Mouse (Mus musculus) c-Kit-positive CD71-positive TER-119-positive erythroid progenitor cells, embryonic 14.5 days (primary cell): ENCODE results near the gene Tjp1.

ENCODE experiments used
- DNase-seq: peaks from one replicate; pipeline ENCODE4 v3.0.0-alpha.2; 2013; ENCODE audit warnings: low spot score

Gene Tjp1

DNA sequence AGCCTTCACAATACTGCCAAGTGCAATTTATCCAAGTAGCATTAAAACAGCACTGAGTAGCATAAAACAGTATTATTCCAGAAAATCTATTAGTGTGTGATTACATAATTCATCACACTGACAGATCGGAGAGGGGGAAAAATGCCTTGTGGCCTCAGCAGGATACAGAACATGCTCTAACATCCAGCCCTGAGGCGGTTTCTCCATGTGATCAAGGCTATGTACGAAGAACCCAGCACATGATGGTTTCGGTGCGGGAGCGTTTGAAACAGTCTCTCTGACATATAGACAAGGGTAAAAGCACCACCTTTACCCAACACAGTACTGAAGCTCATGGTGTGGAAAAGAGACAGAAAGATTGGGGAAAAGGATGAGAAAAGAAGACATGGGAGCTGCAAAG, 38.4 kb downstream of the Tjp1 start:
- DNase-seq: no peak

GRCm38 (mm10) chr7:65486259-65486681, 41.3 kb downstream of the Tjp1 start:
- no peak for DNase-seq

GRCm38 (mm10) chr7:65484170-65484778, 43.3 kb downstream of the Tjp1 start:
- no peak for DNase-seq

GRCm38 (mm10) chr7:65482216-65482615, 45.4 kb downstream of the Tjp1 start:
- DNase-seq: no peak

GRCm38 (mm10) chr7:65472048-65472447, 55.5 kb downstream of the Tjp1 start:
- DNase-seq: no peak

DNA sequence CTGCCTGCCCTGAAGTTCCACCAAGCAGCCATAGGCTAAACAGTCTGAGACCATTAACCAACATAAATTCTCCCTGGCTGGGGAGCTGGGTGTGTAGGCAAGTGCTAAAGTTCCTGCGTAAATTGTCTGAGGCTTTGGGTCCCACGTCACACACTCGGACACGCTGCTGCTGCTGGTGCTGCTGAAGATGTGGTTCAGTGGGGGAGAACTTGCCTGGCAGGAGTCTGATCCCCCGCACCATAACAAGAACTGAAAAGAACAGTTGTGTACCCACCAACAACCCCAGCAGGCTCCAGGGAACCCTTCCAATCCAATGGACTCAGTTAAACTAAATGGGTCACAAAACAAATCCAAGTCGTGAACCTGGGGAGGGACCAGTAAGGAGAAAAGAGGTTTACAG, 56.2 kb downstream of the Tjp1 start:
- DNase-seq: no peak

DNA sequence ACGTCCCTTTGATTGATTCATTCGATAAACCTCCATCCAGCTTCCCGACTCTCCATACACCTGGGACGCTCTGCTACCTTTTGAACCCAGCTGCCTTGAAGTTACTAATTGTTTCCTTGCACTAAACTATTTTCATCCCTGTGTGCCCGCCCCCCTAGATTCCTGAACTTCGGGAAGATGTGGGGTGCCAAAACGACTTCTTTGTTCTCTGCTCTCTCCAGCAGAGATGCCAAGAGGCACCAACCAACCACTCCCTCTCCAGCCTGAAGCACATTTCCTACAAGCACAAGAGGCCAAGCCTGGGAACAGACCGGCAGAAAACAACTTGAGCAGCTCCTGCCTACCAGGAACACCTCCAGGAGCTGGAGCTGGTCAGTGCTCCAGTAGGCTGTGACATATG, 57.4 kb downstream of the Tjp1 start:
- no peak for DNase-seq

DNA sequence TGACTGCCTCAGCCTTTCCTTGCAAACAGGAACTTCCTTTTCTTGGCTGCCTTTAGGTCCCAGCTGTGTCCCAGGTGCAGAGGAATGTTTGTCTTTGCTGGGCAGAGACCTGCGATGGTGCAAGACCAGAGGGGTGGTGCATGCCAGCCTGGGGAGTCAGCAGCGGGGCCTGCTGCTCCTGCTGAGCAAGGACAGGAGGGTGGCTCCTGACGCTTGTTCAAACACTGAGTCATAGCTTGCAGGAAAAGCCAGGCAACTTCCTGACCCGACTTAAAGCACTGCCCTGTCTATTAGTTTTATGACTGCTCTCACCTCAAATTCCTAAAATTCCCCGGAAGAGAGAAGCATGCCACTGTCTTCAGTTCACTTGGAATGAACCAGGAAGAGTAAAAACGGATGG, 57.9 kb downstream of the Tjp1 start:
- no peak for DNase-seq

GRCm38 (mm10) chr7:65468191-65468590, 59.4 kb downstream of the Tjp1 start:
- no peak for DNase-seq

GRCm38 (mm10) chr7:65467306-65468021, 60.1 kb downstream of the Tjp1 start:
- no peak for DNase-seq

DNA sequence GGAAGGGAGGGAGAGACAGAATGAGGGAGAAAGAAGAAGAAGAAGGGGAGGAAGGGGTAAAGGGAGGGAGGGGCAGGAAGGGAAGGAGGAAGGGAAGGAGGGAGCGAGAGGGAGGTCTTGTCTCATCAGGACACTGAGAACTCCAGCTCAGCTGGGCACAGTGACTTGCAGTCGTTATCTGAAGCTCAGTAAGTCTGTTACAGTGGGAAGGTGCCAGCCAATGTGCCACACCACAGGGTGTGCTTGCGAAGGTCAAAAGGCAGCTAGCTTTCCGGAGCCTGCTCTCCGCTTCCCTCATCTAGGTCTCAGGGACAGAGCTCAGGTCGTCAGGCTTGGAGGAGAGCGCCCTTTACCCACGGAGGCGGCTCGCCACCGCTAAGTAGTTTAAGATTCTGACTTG, 61.4 kb downstream of the Tjp1 start:
- DNase-seq: no peak

GRCm38 (mm10) chr7:65464518-65465037, 63.0 kb downstream of the Tjp1 start:
- no peak for DNase-seq

- DNase-seq: no peak
These were observed 64.1 kb downstream of the Tjp1 start for GRCm38 (mm10) chr7:65463438-65463837.

DNA sequence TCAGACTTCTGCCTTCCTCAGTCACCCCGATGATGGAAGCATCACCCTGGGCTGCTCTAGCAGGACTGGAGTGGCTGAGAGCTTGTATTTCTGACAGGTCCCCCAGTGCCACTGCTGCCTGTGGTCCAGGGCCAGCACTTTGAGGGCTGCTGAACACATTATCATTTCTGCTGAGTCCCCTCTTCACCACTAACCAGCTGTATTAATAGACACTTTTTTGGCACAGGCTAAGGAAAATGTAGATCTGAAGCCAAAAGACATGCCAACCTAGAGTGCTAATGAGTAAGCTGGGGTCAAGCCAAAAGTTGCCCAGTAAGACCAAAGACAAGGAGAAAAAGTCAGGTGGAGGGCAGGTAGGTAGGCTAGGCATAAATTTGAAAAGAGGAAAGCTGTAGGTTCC, 66.2 kb downstream of the Tjp1 start:
- DNase-seq: no peak

DNA sequence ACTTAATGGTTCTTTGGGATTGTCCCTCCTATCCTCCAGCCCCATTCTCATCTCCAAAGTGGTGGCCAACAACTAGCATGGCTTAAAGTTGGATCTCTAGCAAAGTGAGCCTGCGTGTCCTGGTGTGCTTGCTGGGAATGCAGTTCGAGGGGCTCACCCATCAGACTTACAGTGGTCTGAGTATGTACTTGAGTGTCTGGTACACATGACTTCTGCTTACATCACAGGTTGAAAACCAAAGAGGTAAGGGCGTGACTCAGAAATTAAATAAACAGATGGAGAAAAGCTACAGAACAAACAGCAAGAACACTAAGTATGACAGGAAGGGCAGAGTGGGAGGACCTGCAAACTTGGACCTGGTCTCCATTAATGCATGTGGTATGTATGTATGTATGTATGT, 67.4 kb downstream of the Tjp1 start:
- no peak for DNase-seq

DNA sequence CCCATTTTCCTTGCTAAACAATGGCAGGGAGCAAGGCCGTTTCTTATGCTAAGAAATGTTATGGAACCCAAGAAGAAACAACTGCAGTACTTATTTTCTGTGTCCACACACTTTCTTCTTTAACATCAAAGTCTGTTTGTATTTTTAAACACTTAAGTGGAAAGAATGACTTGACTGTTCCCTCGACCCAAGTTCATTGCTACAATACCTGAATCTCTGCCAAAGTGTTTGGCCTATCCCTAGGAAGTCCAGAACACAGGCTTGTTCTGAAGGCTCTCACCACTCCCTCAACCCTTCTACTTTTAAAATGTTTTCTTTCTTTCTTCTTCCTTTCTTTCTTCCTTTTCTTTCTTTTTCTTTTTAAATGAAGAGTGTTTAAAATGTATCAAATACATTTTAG, 71.5 kb downstream of the Tjp1 start:
- no peak for DNase-seq

DNA sequence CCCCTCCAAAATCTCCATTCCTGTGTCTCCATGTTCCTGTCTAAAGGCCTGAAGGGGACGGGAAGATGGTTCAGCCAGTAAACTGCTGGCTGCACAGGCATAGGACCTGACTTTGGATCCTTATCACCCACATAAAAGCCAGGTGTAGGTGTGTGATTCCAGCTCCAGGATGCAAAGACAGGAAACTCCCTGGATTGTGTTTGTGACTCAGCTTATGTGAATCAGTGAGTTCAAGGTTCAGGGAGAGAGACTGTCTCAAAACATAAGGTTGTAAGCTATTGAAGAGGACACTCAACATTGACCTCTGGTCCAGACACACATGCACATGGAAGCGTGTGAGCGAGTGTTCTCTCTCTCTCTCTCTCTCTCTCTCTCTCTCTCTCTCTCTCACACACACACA, 72.4 kb downstream of the Tjp1 start:
- no peak for DNase-seq

DNA sequence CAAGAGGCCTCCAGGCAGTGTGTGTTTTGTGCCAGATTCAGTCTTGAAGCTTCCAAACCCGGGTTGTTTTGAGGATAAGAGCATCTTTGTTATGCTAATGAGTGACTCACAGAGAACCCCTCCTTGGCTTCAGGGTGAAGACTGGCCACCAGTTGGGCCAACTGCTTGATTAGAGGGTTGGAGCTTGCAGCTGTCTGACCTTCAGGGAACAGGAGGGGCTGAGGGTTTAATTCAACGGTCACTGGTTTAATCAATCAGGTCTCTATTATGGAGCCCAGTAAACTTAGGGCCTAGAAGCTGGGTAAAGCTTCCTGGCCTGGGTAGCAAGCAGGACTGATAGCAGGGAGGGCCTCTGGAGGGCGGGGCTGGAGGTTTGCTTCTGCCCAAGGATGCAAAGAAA, 73.3 kb downstream of the Tjp1 start:
- no peak for DNase-seq

- DNase-seq: no peak
These were observed 75.3 kb downstream of the Tjp1 start for GRCm38 (mm10) chr7:65452246-65452645.

DNA sequence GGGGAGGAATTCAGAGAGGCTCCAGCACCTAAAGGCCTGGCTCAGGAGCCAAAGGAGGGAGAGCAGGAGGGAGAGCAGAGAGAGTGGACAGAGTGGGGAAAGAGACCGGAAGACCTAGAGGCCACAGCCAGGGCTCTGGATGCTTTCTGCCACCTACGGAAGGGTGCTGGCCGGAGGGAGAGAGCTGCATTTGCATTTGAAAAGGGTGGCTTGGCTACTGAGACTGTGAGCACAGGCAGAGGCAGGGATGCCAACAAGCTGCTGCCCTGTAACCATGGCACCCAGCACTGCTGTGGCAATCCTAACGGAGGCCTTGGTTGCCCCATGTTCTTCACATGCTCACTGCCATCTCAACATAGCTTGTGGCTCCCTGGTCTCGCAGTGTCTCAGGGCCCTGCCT, 77.4 kb downstream of the Tjp1 start:
- DNase-seq: no peak

GRCm38 (mm10) chr7:65441505-65441904, 86.1 kb downstream of the Tjp1 start:
- DNase-seq: no peak

GRCm38 (mm10) chr7:65439518-65439917, 88.1 kb downstream of the Tjp1 start:
- no peak for DNase-seq

DNA sequence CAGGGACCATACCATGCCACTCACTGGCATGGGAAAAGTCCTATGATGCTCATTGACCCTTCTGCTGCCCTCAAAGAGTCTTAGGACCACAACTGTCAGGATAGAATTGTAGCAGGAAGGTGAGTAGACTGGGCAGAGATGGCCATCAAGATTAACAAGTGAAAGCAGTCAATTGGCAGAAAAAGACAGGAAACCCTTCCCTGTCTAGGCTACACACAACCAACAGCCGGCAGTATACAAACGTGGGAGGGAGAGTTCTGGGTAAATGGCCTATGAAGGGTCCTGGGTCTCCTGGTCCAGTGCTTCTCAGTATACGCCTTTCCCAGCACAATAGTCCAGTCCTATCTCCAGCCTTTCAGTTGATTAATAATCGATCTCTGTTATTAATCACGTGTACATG, 89.4 kb downstream of the Tjp1 start:
- DNase-seq: no peak

DNA sequence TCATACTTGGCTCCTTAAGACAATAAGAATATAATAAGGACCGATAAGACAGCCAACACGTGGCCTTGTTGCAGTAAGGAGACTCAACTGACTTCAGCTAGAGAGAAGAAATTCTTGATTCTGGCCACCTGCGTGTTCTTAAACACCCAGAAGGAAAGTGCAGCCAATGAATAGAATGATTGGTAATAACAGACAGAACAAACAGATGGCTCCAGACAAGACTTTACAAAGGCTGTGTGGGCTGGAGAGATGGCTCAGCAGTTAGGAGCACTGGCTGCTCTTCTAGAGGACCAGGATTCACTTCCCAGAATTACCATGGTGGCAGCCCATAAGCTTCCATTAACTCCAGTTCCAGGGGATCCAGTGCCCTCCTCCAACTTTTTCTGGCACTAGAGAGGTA, 90.7 kb downstream of the Tjp1 start:
- no peak for DNase-seq
